Mouse (Mus musculus) CH12.LX (cell line): ENCODE measurements around the gene Tomm40l.

Experiments used
- CTCF ChIP-seq, 2 experiments: IDR thresholded peaks in 1 of 2; conservative IDR thresholded peaks in 1 of 2; 2 replicates each; pipeline ENCODE4 v1.5.1; 2011 to 2012; ENCODE audit warnings: low read depth in 2 of 2, low read length in 2 of 2, improper control_type of control experiment in 1 of 2, inconsistent platforms in 1 of 2, mild to moderate bottlenecking in 1 of 2, moderate library complexity in 1 of 2
- MAFK ChIP-seq: IDR thresholded peaks from 2 replicates; pipeline ENCODE4 v1.6.1; 2011; ENCODE audit warnings: low read length, improper control_type of control experiment; ENCODE audit not compliant: insufficient replicate concordance
- MXI1 ChIP-seq: IDR thresholded peaks from 2 replicates; pipeline ENCODE4 v1.6.1; 2011; ENCODE audit warnings: mild to moderate bottlenecking, low read depth, low read length, improper control_type of control experiment
- NELFE ChIP-seq: IDR thresholded peaks from 2 replicates; pipeline ENCODE4 v1.6.1; 2011; ENCODE audit warnings: low read depth, low read length, improper control_type of control experiment
- PAX5 ChIP-seq: IDR thresholded peaks from 2 replicates; pipeline ENCODE4 v1.6.1; 2012; ENCODE audit warnings: low read length, inconsistent platforms, mixed read lengths
- POLR2A ChIP-seq: IDR thresholded peaks from 2 replicates; pipeline ENCODE4 v1.6.1; 2011; ENCODE audit warnings: low read depth, mild to moderate bottlenecking, improper control_type of control experiment, low read length
- UBTF ChIP-seq: IDR thresholded peaks from 2 replicates; pipeline ENCODE4 v1.6.1; 2012; ENCODE audit warnings: low read depth, mild to moderate bottlenecking, inconsistent platforms, low read length, improper control_type of control experiment, moderate library complexity
- ZKSCAN1 ChIP-seq: IDR thresholded peaks from 2 replicates; pipeline ENCODE4 v1.6.1; 2012; ENCODE audit warnings: low read depth, inconsistent platforms, low read length, improper control_type of control experiment, borderline replicate concordance

- TF ChIP-seq PAX5 = no peak
- TF ChIP-seq POLR2A = no peak
- no peak for TF ChIP-seq NELFE
- TF ChIP-seq MXI1 = no peak
- TF ChIP-seq MAFK = no peak
- no peak for TF ChIP-seq CTCF (conservative IDR thresholded peaks at IDR 0.05 in 1 of 2, IDR thresholded peaks at IDR 0.05 in 1 of 2; ENCODE audit: low read depth in 2 of 2, low read length in 2 of 2)
- no peak for TF ChIP-seq ZKSCAN1
- no peak for TF ChIP-seq UBTF
These were observed 53.4 kb downstream of the Tomm40l start for GRCm38 (mm10) chr1:171168906-171169305.
